Mouse (Mus musculus) intestine, embryonic 14.5 days (tissue): Measurements from ENCODE around the gene Garnl3. TPM values are rescaled to one million over a fixed set of nuclear protein-coding genes. Genes with fewer than 3 reads are reported as not detected.

Experiments used
- ATAC-seq: fragments of 200-750 bp; cut with Nextera tagmentation; replicated peaks from 2 replicates; pipeline ENCODE4 v1.8.0; 2017; ENCODE audit warnings: low read depth, moderate number of reproducible peaks, moderate TSS enrichment, moderate library complexity; ENCODE audit not compliant: low FRiP score, low TSS enrichment
- DNase-seq: peaks from one replicate; pipeline ENCODE4 v3.0.0-alpha.2; 2018; ENCODE audit warnings: low spot score
- H3K27ac ChIP-seq: fragments of 300-500 bp; sonication (generic); 2 replicates; pipeline ENCODE4 v1.5.1; 2014; ENCODE audit warnings: low read depth, mild to moderate bottlenecking, control low read depth
- H3K27me3 ChIP-seq: fragments of 300-500 bp; sonication (generic); replicated peaks from 2 replicates; pipeline ENCODE4 v1.6.1; 2014; ENCODE audit warnings: low read length, control low read depth; ENCODE audit not compliant: control insufficient read depth, insufficient read depth
- H3K36me3 ChIP-seq: fragments of 300-500 bp; sonication (generic); 2 replicates; pipeline ENCODE4 v1.6.1; 2014; ENCODE audit warnings: low read length, control low read depth; ENCODE audit not compliant: control insufficient read depth, insufficient read depth
- H3K4me1 ChIP-seq: fragments of 300-500 bp; sonication (generic); replicated peaks from 2 replicates; pipeline ENCODE4 v1.6.1; 2014; ENCODE audit warnings: low read length, control low read depth, mixed read lengths; ENCODE audit not compliant: control insufficient read depth, insufficient read depth
- H3K4me2 ChIP-seq: fragments of 300-500 bp; sonication (generic); 2 replicates; pipeline ENCODE4 v1.6.1; 2014; ENCODE audit warnings: low read length
- H3K4me3 ChIP-seq: fragments of 300-500 bp; sonication (generic); 2 replicates; pipeline ENCODE4 v1.5.1; 2014; ENCODE audit warnings: low read depth, low read length, control low read depth, mixed read lengths
- H3K9ac ChIP-seq: fragments of 300-500 bp; sonication (generic); 2 replicates; pipeline ENCODE4 v1.6.1; 2014; ENCODE audit warnings: mild to moderate bottlenecking, low read length
- H3K9me3 ChIP-seq: fragments of 300-500 bp; sonication (generic); 2 replicates; pipeline ENCODE4 v1.6.1; 2016; ENCODE audit warnings: low read length, control low read depth; ENCODE audit not compliant: control insufficient read depth
- WGBS: fragments of 180-500 bp; shearing (Covaris S2); extraction: QIAGEN DNeasy Blood & Tissue Kit; methylation state at CpG from one replicate; pipeline ENCODE4 v1.1.7; 2014; 5-methylcytosine and 5-hydroxymethylcytosine counted together
- polyA plus RNA-seq: library from polyadenylated mRNA; unstranded; fragments of >200 nt; fragmentation: Nextera tagmentation; extraction: Ambion mirVana; gene quantifications from 2 replicates; pipeline ENCODE4 v1.2.1, GENCODE M21; 2014

Garnl3 gene
- polyA plus RNA-seq, 1 experiment from 2014 or later, result 18.6 TPM

DNA sequence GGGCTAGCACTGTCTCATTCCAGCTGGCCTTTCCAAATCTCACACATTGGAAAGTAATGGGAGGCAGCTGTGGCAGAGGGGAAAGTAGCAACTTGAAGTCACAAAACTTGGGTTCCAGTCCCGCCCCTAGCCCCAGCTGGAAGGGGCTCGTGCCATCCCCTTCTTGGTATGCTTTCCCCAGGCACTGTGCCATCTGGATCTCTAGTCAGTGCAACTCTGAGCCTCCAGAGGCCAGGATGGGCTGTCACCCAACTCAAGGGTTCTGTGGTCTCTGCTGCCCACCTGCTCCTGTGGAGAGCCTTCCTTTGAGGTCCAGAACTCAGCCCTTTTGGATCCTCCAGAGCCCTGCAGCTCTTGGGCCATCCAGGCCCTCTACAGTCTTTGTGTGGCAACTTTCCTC is 30.7 kb upstream of the Garnl3 start:
- H3K36me3 ChIP-seq, result no peaks in the 10 kb centered on the region
- no peak for ATAC-seq
- WGBS, result 83% methylated on average over 2 of the region's 2 CpGs
- H3K9me3 ChIP-seq, result no peaks in the 10 kb centered on the region
- no peak overlapping the region for H3K4me2 ChIP-seq
- H3K4me3 ChIP-seq, result no peak overlapping the region
- no peak overlapping the region for H3K27ac ChIP-seq
- H3K4me1 ChIP-seq, result peaks cover 17% of the 10 kb centered on the region
- H3K9ac ChIP-seq, result no peak overlapping the region
- no peak for DNase-seq
- no peaks in the 10 kb centered on the region for H3K27me3 ChIP-seq

DNA sequence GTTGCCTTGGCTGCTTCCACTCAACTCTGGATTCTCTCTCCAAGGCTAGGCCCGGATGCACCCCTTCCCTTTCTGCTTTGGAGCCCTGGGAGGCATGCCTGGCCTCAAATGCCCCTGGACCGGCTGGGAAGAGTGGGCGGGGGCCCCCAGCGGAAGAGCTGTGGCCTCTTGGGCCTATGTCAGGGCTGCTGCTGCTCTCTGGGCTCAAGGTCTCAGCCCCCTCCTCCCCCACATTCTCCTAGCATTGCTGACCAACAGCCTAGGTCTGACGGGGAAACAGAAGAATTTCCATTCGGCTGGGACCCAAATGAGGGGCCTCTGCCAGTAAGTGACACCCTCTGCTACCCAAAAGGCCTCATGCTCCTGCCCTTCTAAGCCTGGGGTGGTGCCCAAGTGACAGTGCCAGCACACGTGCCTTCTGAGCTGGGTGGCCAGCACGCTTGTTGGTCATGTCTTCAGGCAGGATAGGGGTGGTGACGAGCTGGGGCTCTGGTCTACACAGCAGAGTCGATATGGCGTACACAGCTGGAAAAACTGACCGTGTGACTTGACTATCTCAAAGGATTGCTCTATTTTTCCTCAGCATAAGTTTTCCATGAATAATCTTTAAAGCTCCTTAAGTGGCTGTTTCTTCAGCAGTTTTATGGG is 29.0 kb upstream of the Garnl3 start:
- no peaks in the 10 kb centered on the region for H3K27me3 ChIP-seq
- no peaks in the 10 kb centered on the region for H3K36me3 ChIP-seq
- no peak overlapping the region for H3K4me2 ChIP-seq
- DNase-seq, result no peak
- ATAC-seq, result no peak
- no peak overlapping the region for H3K9ac ChIP-seq
- no peak overlapping the region for H3K27ac ChIP-seq
- no peak overlapping the region for H3K4me3 ChIP-seq
- peaks cover 11% of the 10 kb centered on the region for H3K4me1 ChIP-seq
- no peaks in the 10 kb centered on the region for H3K9me3 ChIP-seq
- WGBS, result 73% methylated on average over 12 of the region's 12 CpGs

DNA sequence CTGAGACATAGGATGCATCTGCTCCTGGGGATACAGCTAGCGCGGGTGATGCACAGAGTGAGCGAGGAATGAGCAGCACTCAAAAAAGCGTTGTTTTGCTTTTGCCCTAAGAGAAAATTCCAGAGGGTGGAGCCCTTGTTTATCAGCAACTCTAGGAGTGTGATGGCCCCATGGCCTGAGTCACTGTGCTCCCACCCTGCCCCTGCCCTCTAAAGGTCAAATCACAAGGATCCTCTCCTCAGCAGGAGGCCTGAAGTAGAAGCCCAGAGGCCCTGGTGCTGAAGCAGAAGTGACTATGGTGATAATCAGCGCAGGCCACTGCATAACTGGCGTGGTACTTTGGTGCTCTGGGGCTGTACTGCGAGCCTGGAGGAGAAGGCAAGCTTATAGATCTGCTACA is 28.1 kb upstream of the Garnl3 start:
- Histone ChIP-seq H3K9ac (no peak overlapping the region), H3K27me3 (no peaks in the 10 kb centered on the region), H3K4me2 (no peak overlapping the region), H3K9me3 (no peaks in the 10 kb centered on the region), H3K27ac (no peak overlapping the region), H3K36me3 (no peaks in the 10 kb centered on the region), H3K4me3 (no peak overlapping the region), H3K4me1 (peaks cover 2% of the 10 kb centered on the region)
- WGBS, result 82% methylated on average over 7 of the region's 7 CpGs
- DNase-seq (no peak), ATAC-seq (no peak)

DNA sequence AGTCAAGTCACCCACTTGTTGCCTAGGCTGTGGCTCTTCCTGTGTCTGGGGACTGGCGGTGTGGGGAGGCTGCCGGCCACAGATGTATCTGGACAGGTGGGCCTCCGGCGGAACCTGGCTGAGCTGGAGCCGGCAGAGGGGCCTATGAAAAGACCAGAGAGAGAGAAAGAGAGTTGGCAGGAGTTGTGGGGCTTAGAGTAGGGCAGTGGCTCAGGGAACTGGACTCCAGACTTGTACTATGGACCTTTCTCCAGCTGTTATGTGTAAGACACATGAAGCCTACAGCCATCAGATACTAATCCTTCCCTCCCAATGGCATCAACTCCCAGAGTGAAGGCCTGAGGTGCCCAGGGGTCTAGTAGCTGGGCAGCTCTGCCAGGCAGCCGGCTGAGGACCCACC is 27.4 kb upstream of the Garnl3 start:
- ATAC-seq (no peak), DNase-seq (no peak)
- H3K27ac ChIP-seq, result no peak overlapping the region
- H3K9me3 ChIP-seq, result no peaks in the 10 kb centered on the region
- no peaks in the 10 kb centered on the region for H3K36me3 ChIP-seq
- H3K27me3 ChIP-seq, result no peaks in the 10 kb centered on the region
- H3K4me3 ChIP-seq, result no peak overlapping the region
- H3K4me2 ChIP-seq, result no peak overlapping the region
- H3K4me1 ChIP-seq, result no peaks in the 10 kb centered on the region
- no peak overlapping the region for H3K9ac ChIP-seq
- WGBS, result 86% methylated on average over 6 of the region's 6 CpGs

DNA sequence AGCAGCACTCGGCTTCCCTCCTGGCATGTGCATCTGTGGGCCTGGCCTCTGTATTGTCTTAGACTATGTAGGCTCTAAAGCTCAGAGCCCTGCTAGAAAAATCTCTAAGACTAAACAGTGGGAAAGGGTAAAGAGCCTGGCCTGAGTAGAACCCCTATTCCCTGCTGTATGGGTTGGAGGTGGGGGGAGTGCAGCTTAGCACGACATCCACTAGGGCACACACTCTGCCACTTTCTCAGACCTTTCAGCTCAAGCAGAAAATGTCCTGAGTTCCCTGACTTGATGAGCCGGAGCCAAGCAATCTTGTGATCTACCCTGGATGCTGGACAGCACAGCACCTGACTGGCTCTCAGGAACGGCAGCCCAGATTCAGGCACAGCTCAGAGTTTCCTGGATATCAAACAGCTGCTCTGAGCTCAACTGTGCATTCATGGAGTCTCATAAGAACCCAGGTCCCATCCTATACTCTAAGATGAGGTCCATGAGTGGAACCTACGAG is 24.9 kb upstream of the Garnl3 start:
- Histone ChIP-seq H3K27me3 (no peaks in the 10 kb centered on the region), H3K4me1 (no peaks in the 10 kb centered on the region), H3K4me3 (no peak overlapping the region), H3K27ac (no peak overlapping the region), H3K36me3 (no peaks in the 10 kb centered on the region), H3K9me3 (no peaks in the 10 kb centered on the region), H3K9ac (no peak overlapping the region), H3K4me2 (no peak overlapping the region)
- WGBS, result 71% methylated on average over 5 of the region's 5 CpGs
- no peak for ATAC-seq
- DNase-seq, result no peak

DNA sequence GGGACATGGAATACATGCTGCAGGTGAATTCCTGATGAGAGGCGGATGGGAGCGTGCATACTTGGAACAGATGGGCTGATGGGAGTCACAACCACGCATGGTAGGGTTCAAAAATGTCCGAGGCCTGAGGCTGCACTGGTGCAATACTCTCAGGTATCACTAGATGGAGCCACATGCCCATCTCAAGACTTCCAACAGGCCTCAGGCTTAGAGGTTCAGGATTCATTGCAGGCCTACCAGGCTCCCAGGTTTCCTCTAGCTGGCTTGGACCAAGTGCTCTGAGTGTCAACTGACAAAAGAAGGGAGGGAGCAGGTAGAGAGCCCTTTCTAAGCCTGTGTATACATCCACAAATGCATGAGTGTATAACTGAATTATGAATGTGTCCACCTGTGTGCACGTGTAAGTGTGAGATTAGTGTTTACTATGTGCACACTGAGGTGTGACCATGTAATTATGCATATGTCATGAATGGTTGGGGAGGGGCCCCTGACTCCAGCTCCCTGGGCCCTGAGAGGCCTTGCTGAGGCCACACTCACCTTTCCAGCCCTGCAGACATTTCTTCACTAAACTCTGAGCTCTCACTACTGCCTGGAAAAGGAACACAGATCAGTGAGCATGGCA is 23.4 kb upstream of the Garnl3 start:
- WGBS, result 21% methylated on average over 5 of the region's 5 CpGs
- H3K9me3 ChIP-seq, result no peaks in the 10 kb centered on the region
- H3K4me2 ChIP-seq, result no peak overlapping the region
- H3K4me1 ChIP-seq, result no peaks in the 10 kb centered on the region
- no peaks in the 10 kb centered on the region for H3K27me3 ChIP-seq
- no peak overlapping the region for H3K27ac ChIP-seq
- H3K4me3 ChIP-seq, result no peak overlapping the region
- H3K36me3 ChIP-seq, result no peaks in the 10 kb centered on the region
- H3K9ac ChIP-seq, result no peak overlapping the region
- ATAC-seq (peak; percentile 62; the same call in 1 of the 2 replicates), DNase-seq (peak; percentile 90)

DNA sequence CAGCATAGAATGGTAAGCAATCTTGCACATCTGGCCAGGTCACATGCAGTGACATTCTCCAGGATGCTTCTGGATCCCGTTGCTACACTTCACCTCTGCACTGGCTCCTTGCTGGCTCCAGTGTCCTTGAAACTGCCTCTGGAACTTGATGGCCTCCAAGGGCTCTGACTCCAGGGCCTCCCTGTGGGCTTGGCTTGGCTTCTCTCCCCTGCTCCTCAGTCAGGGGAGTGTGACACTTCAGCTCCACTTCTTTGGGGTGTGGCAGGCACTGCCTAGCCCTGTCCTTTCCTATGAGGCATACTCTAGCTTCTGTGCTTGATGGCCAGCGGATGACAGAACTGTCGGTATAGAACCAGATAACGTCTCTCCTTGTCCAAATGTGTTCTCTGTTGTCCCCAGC is 15.5 kb upstream of the Garnl3 start:
- Histone ChIP-seq H3K4me2 (no peak overlapping the region), H3K9me3 (no peaks in the 10 kb centered on the region), H3K27me3 (no peaks in the 10 kb centered on the region), H3K27ac (no peak overlapping the region), H3K4me1 (no peaks in the 10 kb centered on the region), H3K9ac (no peak overlapping the region), H3K4me3 (no peak overlapping the region), H3K36me3 (no peaks in the 10 kb centered on the region)
- no peak for ATAC-seq
- WGBS, result 82% methylated on average over 4 of the region's 4 CpGs
- DNase-seq, result no peak

DNA sequence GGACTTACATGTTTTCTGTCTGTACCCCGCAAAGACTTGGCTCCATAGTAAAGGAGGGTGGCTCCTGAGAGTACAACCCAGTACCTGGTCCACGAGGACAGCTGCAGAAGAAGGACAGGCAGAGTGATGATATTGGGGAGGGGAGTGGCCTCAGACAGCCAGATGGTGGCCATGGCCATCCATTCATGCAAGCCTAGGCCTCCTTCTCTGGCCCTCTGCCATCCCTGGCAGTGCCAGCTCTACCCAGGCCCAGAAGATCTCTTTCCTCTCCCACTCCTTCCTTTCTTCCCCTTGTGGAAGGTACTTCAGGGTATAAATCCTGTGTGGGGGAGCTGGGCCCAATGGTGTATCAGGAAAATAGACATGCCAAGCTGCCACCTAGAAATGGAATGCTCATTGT is 11.8 kb upstream of the Garnl3 start:
- DNase-seq (no peak), ATAC-seq (no peak)
- Histone ChIP-seq H3K4me2 (no peak overlapping the region), H3K36me3 (no peaks in the 10 kb centered on the region), H3K4me1 (no peaks in the 10 kb centered on the region), H3K27me3 (no peaks in the 10 kb centered on the region), H3K9ac (no peak overlapping the region), H3K9me3 (no peaks in the 10 kb centered on the region), H3K4me3 (no peak overlapping the region), H3K27ac (no peak overlapping the region)
- WGBS, result 85% methylated on average over 2 of the region's 2 CpGs

DNA sequence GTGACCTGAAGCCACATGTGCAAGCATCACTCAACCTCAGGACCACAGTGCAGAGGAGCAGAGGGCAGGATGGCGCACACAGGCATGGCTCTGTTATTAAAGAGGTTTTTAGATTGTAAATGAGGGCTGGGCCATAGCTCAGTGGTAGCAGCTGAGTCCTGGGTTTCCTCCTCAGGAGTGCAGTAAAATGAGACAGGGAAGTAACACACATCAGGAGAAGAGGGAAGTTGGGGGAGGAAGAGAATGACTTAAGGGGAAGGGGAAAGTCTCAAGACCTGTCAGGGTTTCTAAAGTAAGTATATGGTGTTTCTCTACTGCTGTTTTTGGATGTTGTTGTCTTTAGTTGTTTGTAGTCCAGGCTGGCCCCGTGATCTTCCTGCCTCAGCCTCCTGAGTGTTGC is 7.0 kb upstream of the Garnl3 start:
- H3K4me1 ChIP-seq, result no peaks in the 10 kb centered on the region
- ATAC-seq (no peak), DNase-seq (no peak)
- H3K36me3 ChIP-seq, result no peaks in the 10 kb centered on the region
- no peak overlapping the region for H3K9ac ChIP-seq
- H3K27ac ChIP-seq, result no peak overlapping the region
- H3K4me2 ChIP-seq, result no peak overlapping the region
- H3K27me3 ChIP-seq, result no peaks in the 10 kb centered on the region
- no peak overlapping the region for H3K4me3 ChIP-seq
- H3K9me3 ChIP-seq, result no peaks in the 10 kb centered on the region
- WGBS, result 86% methylated on average over 2 of the region's 2 CpGs
